Mouse (Mus musculus): ENCODE results near the gene Tbc1d24.

DNA sequence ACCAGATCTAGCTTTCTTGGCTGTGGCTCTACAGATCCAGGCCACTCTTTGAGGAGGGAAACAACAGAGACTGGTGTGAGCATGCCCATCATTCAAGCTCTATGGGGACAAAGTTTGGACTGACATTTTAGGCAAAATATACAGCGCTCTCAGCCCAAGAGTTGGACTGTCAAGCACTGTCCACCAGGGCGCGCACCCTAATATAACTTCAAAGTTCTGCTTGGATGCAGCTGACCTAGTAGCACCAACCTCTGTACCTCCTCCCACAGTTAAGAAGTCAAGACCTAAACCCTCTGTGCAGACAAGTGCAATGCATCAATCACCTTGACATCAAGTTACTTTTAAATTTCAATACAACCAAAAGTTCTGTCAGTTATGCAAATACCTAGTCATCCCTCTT is 73.8 kb downstream of the Tbc1d24 start:
- TF ChIP-seq GATA1 (IDR thresholded peaks at IDR 0.05; ENCODE audit: borderline replicate concordance, low read length) (no peak), FLI1 (IDR thresholded peaks at IDR 0.05; ENCODE audit: low read length) (no peak)

All from megakaryocyte, embryonic 14.5 days (primary cell).